Mouse (Mus musculus) megakaryocyte, embryonic 14.5 days (primary cell): ENCODE results near the gene Olfr556.

ENCODE experiments used
- FLI1 ChIP-seq: IDR thresholded peaks from 2 replicates; pipeline ENCODE4 v1.6.1; 2012; ENCODE audit warnings: low read length, inconsistent platforms, mixed read lengths
- GATA1 ChIP-seq: IDR thresholded peaks from 3 replicates; pipeline ENCODE4 v1.6.1; 2012; ENCODE audit warnings: mixed read lengths, low read length, inconsistent platforms, borderline replicate concordance

GRCm38 (mm10) chr7:102636665-102637064, 28.0 kb upstream of the Olfr556 start:
- no peak for TF ChIP-seq FLI1
- TF ChIP-seq GATA1: no peak
